Mouse (Mus musculus) CH12.LX (cell line): ENCODE measurements around the gene Prrx1. TPM values are rescaled to one million over a fixed set of nuclear protein-coding genes. Genes with fewer than 3 reads are reported as not detected.

Source experiments
- DNase-seq: peaks from one replicate; pipeline ENCODE4 v3.0.0-alpha.2; 2013; ENCODE audit errors: extremely low read depth
- H3K27ac ChIP-seq: 2 replicates; pipeline ENCODE4 v1.5.1; 2012; ENCODE audit warnings: low read depth, mild to moderate bottlenecking, control low read depth, moderate library complexity; ENCODE audit not compliant: insufficient read depth
- H3K27me3 ChIP-seq: replicated peaks from 2 replicates; pipeline ENCODE3; 2012; ENCODE audit warnings: inconsistent platforms
- H3K36me3 ChIP-seq, 2 experiments: replicated peaks in 1 of 2; 2 replicates each; pipeline versions ENCODE3 to v1.6.1; 2012; ENCODE audit warnings: inconsistent platforms in 1 of 2, low read length in 1 of 2, mild to moderate bottlenecking in 1 of 2, mixed read lengths in 1 of 2, moderate library complexity in 1 of 2; ENCODE audit not compliant: control insufficient read depth in 1 of 2, insufficient read depth in 1 of 2
- H3K4me1 ChIP-seq, 2 experiments: 2 replicates each; pipeline ENCODE4 v1.6.1; 2012; ENCODE audit warnings: inconsistent platforms in 1 of 2, moderate library complexity in 1 of 2; ENCODE audit not compliant: insufficient read depth in 2 of 2, control insufficient read depth in 1 of 2
- H3K4me2 ChIP-seq: 2 replicates; pipeline ENCODE4 v1.6.1; 2012; ENCODE audit warnings: low read depth, mild to moderate bottlenecking, control low read depth; ENCODE audit not compliant: poor library complexity, insufficient read depth, severe bottlenecking
- H3K4me3 ChIP-seq, 3 experiments: fragments of 150-350 bp in 1 of 3; sonication (generic) in 1 of 3; replicated peaks in 1 of 3; 2 replicates each; pipeline versions ENCODE3 to v1.5.1; 2011 to 2012; ENCODE audit warnings: low read depth in 2 of 3, low read length in 2 of 3, mild to moderate bottlenecking in 2 of 3, moderate library complexity in 2 of 3, control low read depth in 1 of 3, improper control_type of control experiment in 1 of 3, inconsistent platforms in 1 of 3, mixed read lengths in 1 of 3; ENCODE audit not compliant: poor library complexity in 1 of 3
- H3K79me2 ChIP-seq: replicated peaks from 2 replicates; pipeline ENCODE4 v1.6.1; 2012; ENCODE audit warnings: mild to moderate bottlenecking, moderate library complexity; ENCODE audit not compliant: control insufficient read depth, poor library complexity, insufficient read depth, severe bottlenecking; ENCODE audit errors: extremely low read depth
- H3K9ac ChIP-seq: 2 replicates; pipeline ENCODE4 v1.6.1; 2012; ENCODE audit warnings: low read depth, mild to moderate bottlenecking, control low read depth, moderate library complexity; ENCODE audit not compliant: insufficient read depth
- H3K9me3 ChIP-seq: replicated peaks from 2 replicates; pipeline ENCODE3; 2012; ENCODE audit warnings: low read length, inconsistent platforms, mixed read lengths
- BHLHE40 ChIP-seq: IDR thresholded peaks from 2 replicates; pipeline ENCODE4 v1.6.1; 2011; ENCODE audit warnings: mild to moderate bottlenecking, low read depth, low read length, improper control_type of control experiment
- CHD2 ChIP-seq: IDR thresholded peaks from 2 replicates; pipeline ENCODE4 v1.6.1; 2011; ENCODE audit warnings: low read length, improper control_type of control experiment
- CTCF ChIP-seq, 2 experiments: IDR thresholded peaks in 1 of 2; conservative IDR thresholded peaks in 1 of 2; 2 replicates each; pipeline ENCODE4 v1.5.1; 2011 to 2012; ENCODE audit warnings: low read depth in 2 of 2, low read length in 2 of 2, improper control_type of control experiment in 1 of 2, inconsistent platforms in 1 of 2, mild to moderate bottlenecking in 1 of 2, moderate library complexity in 1 of 2
- ELF1 ChIP-seq: IDR thresholded peaks from 2 replicates; pipeline ENCODE4 v1.6.1; 2014; ENCODE audit warnings: low read depth, mild to moderate bottlenecking, inconsistent platforms, low read length, improper control_type of control experiment
- GABPA ChIP-seq: IDR thresholded peaks from 2 replicates; pipeline ENCODE4 v1.6.1; 2012; ENCODE audit warnings: low read depth, low read length, improper control_type of control experiment, inconsistent platforms; ENCODE audit not compliant: insufficient replicate concordance
- MEF2A ChIP-seq: IDR thresholded peaks from 2 replicates; pipeline ENCODE4 v1.6.1; 2014; ENCODE audit warnings: low read depth, mild to moderate bottlenecking, inconsistent platforms, low read length, improper control_type of control experiment, borderline replicate concordance
- MXI1 ChIP-seq: IDR thresholded peaks from 2 replicates; pipeline ENCODE4 v1.6.1; 2011; ENCODE audit warnings: mild to moderate bottlenecking, low read depth, low read length, improper control_type of control experiment
- MYC ChIP-seq: IDR thresholded peaks from 2 replicates; pipeline ENCODE4 v1.6.1; 2011; ENCODE audit warnings: low read depth, mild to moderate bottlenecking, improper control_type of control experiment, low read length
- NELFE ChIP-seq: IDR thresholded peaks from 2 replicates; pipeline ENCODE4 v1.6.1; 2011; ENCODE audit warnings: low read depth, low read length, improper control_type of control experiment
- POLR2AphosphoS2 ChIP-seq: IDR thresholded peaks from 2 replicates; pipeline ENCODE4 v1.6.1; 2011; ENCODE audit warnings: low read depth, low read length, improper control_type of control experiment
- RAD21 ChIP-seq: IDR thresholded peaks from 2 replicates; pipeline ENCODE4 v1.6.1; 2011; ENCODE audit warnings: low read depth, mild to moderate bottlenecking, low read length, improper control_type of control experiment, moderate library complexity
- RCOR1 ChIP-seq: conservative IDR thresholded peaks from 2 replicates; pipeline ENCODE4 v1.6.1; 2012; ENCODE audit warnings: low read depth, mild to moderate bottlenecking, inconsistent platforms, low read length, improper control_type of control experiment
- SIN3A ChIP-seq: IDR thresholded peaks from 2 replicates; pipeline ENCODE4 v1.6.1; 2012; ENCODE audit warnings: low read length, improper control_type of control experiment, inconsistent platforms
- SMC3 ChIP-seq: IDR thresholded peaks from 2 replicates; pipeline ENCODE4 v1.6.1; 2011; ENCODE audit warnings: low read depth, low read length, improper control_type of control experiment
- TCF12 ChIP-seq: IDR thresholded peaks from 2 replicates; pipeline ENCODE4 v1.6.1; 2014; ENCODE audit warnings: low read depth, mild to moderate bottlenecking, inconsistent platforms, low read length, improper control_type of control experiment
- USF2 ChIP-seq: conservative IDR thresholded peaks from 2 replicates; pipeline ENCODE4 v1.6.1; 2011; ENCODE audit warnings: low read depth, low read length, improper control_type of control experiment
- dilution Hi-C: fragments of 300-500 bp; cut with MboI; formaldehyde crosslinking; loops from 2 replicates; pipeline ENCODE4 v1.14.3; 2020; ENCODE audit warnings: low sequenced_read_pairs; ENCODE audit not compliant: extremely low pct_unique_long_range_greater_than_20kb, extremely low pct_ligation_motif_present
- in situ Hi-C: fragments of 300-500 bp; cut with MboI; formaldehyde crosslinking; loops from 3 replicates; pipeline ENCODE4 v1.14.3; 2019; ENCODE audit warnings: low sequenced_read_pairs, low pct_ligation_motif_present, low pct_unique_long_range_greater_than_20kb, mixed read lengths
- polyA plus RNA-seq: library from polyadenylated mRNA; unstranded; fragments of >175 nt; gene quantifications from 2 replicates; pipeline ENCODE4 v1.2.1, GENCODE M21; 2012; ENCODE audit warnings: low read depth; ENCODE audit not compliant: insufficient read length
- total RNA-seq, 2 experiments: library from RNA; depleted of rRNA; stranded (reverse); fragments of 300-350 nt in 1 of 2; fragments of >200 nt in 1 of 2; gene quantifications; 2 replicates each; pipeline ENCODE4 v1.2.3; 2012 to 2014

Gene Prrx1
- total and polyA plus RNA-seq, 3 experiments: not detected

- dilution Hi-C loops: no loop called here
- in situ Hi-C loops: no loop called here
- TF ChIP-seq BHLHE40: no peak
- TF ChIP-seq MXI1: no peak
- no peak for TF ChIP-seq SIN3A
- TF ChIP-seq ELF1: no peak
- TF ChIP-seq TCF12: no peak
- TF ChIP-seq, all 38 proteins: peak for 0
Observed at GRCm38 (mm10) chr1:163350988-163351387, 37.5 kb upstream of the Prrx1 start.

GRCm38 (mm10) chr1:163345541-163345940 is 32.0 kb upstream of the Prrx1 start:
- Histone ChIP-seq H3K9me3 (no peaks in the 10 kb centered on the region), H3K36me3 (no peaks in the 10 kb centered on the region), H3K27ac (no peak overlapping the region), H3K4me3 (no peak overlapping the region), H3K4me2 (no peak overlapping the region), H3K9ac (no peak overlapping the region), H3K79me2 (no peaks in the 10 kb centered on the region), H3K4me1 (no peaks in the 10 kb centered on the region), H3K27me3 (no peaks in the 10 kb centered on the region)
- DNase-seq: no peak
- TF ChIP-seq GABPA (no peak), POLR2AphosphoS2 (no peak), MYC (no peak), CHD2 (no peak), USF2 (no peak), NELFE (no peak), SMC3 (no peak), RAD21 (no peak), RCOR1 (no peak)
- dilution Hi-C loops (no loop called here), in situ Hi-C loops (no loop called here)

More at GRCm38 (mm10) chr1:163350988-163351387, 37.5 kb upstream of the Prrx1 start:
- Histone ChIP-seq H3K79me2 (no peaks in the 10 kb centered on the region), H3K9me3 (no peaks in the 10 kb centered on the region), H3K27ac (no peak overlapping the region), H3K4me2 (no peak overlapping the region), H3K4me3 (no peak overlapping the region), H3K27me3 (no peaks in the 10 kb centered on the region), H3K4me1 (no peaks in the 10 kb centered on the region), H3K9ac (no peak overlapping the region), H3K36me3 (no peaks in the 10 kb centered on the region)
- DNase-seq: no peak

- H3K4me1 ChIP-seq: no peaks in the 10 kb centered on the region
- no peaks in the 10 kb centered on the region for H3K36me3 ChIP-seq
- no peak overlapping the region for H3K4me2 ChIP-seq
- peak; percentile 44 for DNase-seq
- dilution Hi-C loops: no loop called here
- H3K9ac ChIP-seq: no peak overlapping the region
- H3K4me3 ChIP-seq: no peak overlapping the region
- TF ChIP-seq POLR2AphosphoS2: no peak
- TF ChIP-seq RCOR1: no peak
- TF ChIP-seq MEF2A: no peak
- no peak; the same call in 1 of the 2 replicates for TF ChIP-seq RAD21
- peak; percentile 18; the same call in 1 of the 2 replicates for TF ChIP-seq SMC3
- TF ChIP-seq CTCF (conservative IDR thresholded peaks at IDR 0.05 in 1 of 2, IDR thresholded peaks at IDR 0.05 in 1 of 2; ENCODE audit: low read depth in 2 of 2, low read length in 2 of 2): peak; percentile 36 to 51
- in situ Hi-C loops: no loop called here
- no peaks in the 10 kb centered on the region for H3K9me3 ChIP-seq
- H3K27me3 ChIP-seq: no peaks in the 10 kb centered on the region
- no peaks in the 10 kb centered on the region for H3K79me2 ChIP-seq
- H3K27ac ChIP-seq: no peak overlapping the region
Observed at GRCm38 (mm10) chr1:163344931-163345330, 31.4 kb upstream of the Prrx1 start.
